In the genomic region with DNA sequence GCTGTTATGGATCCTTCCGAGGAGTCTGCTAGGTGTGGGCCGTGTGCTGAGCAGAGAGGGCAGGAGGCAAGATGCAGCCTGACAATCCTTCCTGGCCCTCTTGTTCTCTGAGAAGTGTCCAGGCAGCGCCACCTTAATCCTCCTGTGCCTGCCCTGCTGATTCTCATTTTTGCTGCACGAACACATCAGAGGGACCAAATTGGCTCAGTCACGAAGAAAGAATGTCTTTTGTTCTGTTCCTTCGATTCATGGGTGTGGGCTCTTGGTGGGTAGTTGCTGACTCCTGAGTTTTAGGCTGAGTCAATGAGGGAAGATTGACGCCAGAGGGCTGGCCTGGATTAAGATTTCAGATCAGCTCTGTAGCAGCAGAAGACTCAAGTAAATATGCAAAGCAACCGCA, we compare ENCODE assay signal across 8 mouse cellular contexts.
DNase-seq lines count a peak whose midpoint lies in the region; ATAC-seq lines count a peak whose summit lies in the region.

No protein-coding gene starts in this region.

- intact Hi-C loops in left cerebral cortex, postnatal 36 days (cut with DNase I) = loop anchor here (1.0 to 5.0 kb wide), 4 partner anchors 89 to 490 kb away; no protein-coding TSS in a partner anchor

- H3K4me2 ChIP-seq in heart, embryonic 12.5 days = no peak overlapping the region
- H3K4me2 ChIP-seq in embryonic facial prominence, embryonic 12.5 days (replicated peaks) = no peak overlapping the region
- H3K4me2 ChIP-seq in hindbrain, embryonic 16.5 days (ENCODE audit: low read length) = no peak overlapping the region
- no peak overlapping the region for H3K4me2 ChIP-seq in neural tube, embryonic 13.5 days

- H3K9ac ChIP-seq in heart, embryonic 12.5 days = no peak overlapping the region
- no peak overlapping the region for H3K9ac ChIP-seq in embryonic facial prominence, embryonic 12.5 days
- peak overlapping the region; percentile 49; the same call in 1 of the 2 replicates for H3K9ac ChIP-seq in hindbrain, embryonic 16.5 days (ENCODE audit: low read depth, low read length)
- H3K9ac ChIP-seq in neural tube, embryonic 13.5 days = peak overlapping the region; percentile 57

- no peak for DNase-seq in heart, adult 8-10 months (ENCODE audit: low spot score)
- no peak for DNase-seq in kidney, adult 11 months
- no peak for DNase-seq in left cerebral cortex, postnatal 36 days (ENCODE audit: low spot score in 2 of 2)
- DNase-seq in kidney, adult 9 months = no peak

- peaks cover 11% of the 10 kb centered on the region for H3K9me3 ChIP-seq in heart, embryonic 12.5 days (replicated peaks)
- 0 out of 2 replicates have a peak, but pooled peaks cover 7% of the 10 kb centered on the region for H3K9me3 ChIP-seq in embryonic facial prominence, embryonic 12.5 days
- peaks cover 4% of the 10 kb centered on the region for H3K9me3 ChIP-seq in hindbrain, embryonic 16.5 days (ENCODE audit: control insufficient read depth, low read length)
- H3K9me3 ChIP-seq in neural tube, embryonic 13.5 days = peaks cover 6% of the 10 kb centered on the region; the same call in 1 of the 2 replicates

- no peaks in the 10 kb centered on the region for H3K27me3 ChIP-seq in heart, embryonic 12.5 days (replicated peaks)
- H3K27me3 ChIP-seq in embryonic facial prominence, embryonic 12.5 days = no peaks in the 10 kb centered on the region
- H3K27me3 ChIP-seq in hindbrain, embryonic 16.5 days (replicated peaks; ENCODE audit: control insufficient read depth, insufficient read depth, low read length) = no peaks in the 10 kb centered on the region
- H3K27me3 ChIP-seq in neural tube, embryonic 13.5 days = no peaks in the 10 kb centered on the region

- ATAC-seq in heart, embryonic 12.5 days (ENCODE audit: insufficient number of reproducible peaks, low FRiP score) = no peak
- 0 out of 2 replicates have a peak, but pooled peaks have one; percentile 19 for ATAC-seq in embryonic facial prominence, embryonic 12.5 days (ENCODE audit: insufficient number of reproducible peaks, insufficient read depth, low FRiP score, low TSS enrichment)
- no peak for ATAC-seq in hindbrain, embryonic 16.5 days
- ATAC-seq in neural tube, embryonic 13.5 days (ENCODE audit: low read depth) = no peak

- no peaks in the 10 kb centered on the region for H3K4me1 ChIP-seq in heart, embryonic 12.5 days (replicated peaks)
- peaks cover 13% of the 10 kb centered on the region for H3K4me1 ChIP-seq in embryonic facial prominence, embryonic 12.5 days
- peaks cover 10% of the 10 kb centered on the region for H3K4me1 ChIP-seq in hindbrain, embryonic 16.5 days (ENCODE audit: control insufficient read depth, insufficient read depth, low read depth, low read length)
- H3K4me1 ChIP-seq in neural tube, embryonic 13.5 days (replicated peaks) = peaks cover 34% of the 10 kb centered on the region

- H3K27ac ChIP-seq in heart, embryonic 12.5 days (ENCODE audit: poor library complexity, severe bottlenecking) = 0 out of 2 replicates have a peak overlapping the region, but pooled peaks have one; percentile 17
- H3K27ac ChIP-seq in embryonic facial prominence, embryonic 12.5 days = peak overlapping the region; percentile 75
- peak overlapping the region; percentile 1 for H3K27ac ChIP-seq in hindbrain, embryonic 16.5 days (ENCODE audit: low read depth, low read length)
- peak overlapping the region; percentile 81 for H3K27ac ChIP-seq in neural tube, embryonic 13.5 days (replicated peaks)

- H3K4me3 ChIP-seq in heart, embryonic 12.5 days = no peak overlapping the region
- no peak overlapping the region for H3K4me3 ChIP-seq in embryonic facial prominence, embryonic 12.5 days
- H3K4me3 ChIP-seq in hindbrain, embryonic 16.5 days (ENCODE audit: low read length) = no peak overlapping the region
- H3K4me3 ChIP-seq in neural tube, embryonic 13.5 days = no peak overlapping the region

- H3K36me3 ChIP-seq in heart, embryonic 12.5 days = peaks cover 57% of the 10 kb centered on the region
- peaks cover 34% of the 10 kb centered on the region for H3K36me3 ChIP-seq in embryonic facial prominence, embryonic 12.5 days
- peaks cover 21% of the 10 kb centered on the region for H3K36me3 ChIP-seq in hindbrain, embryonic 16.5 days (ENCODE audit: control insufficient read depth, insufficient read depth, low read length)
- peaks cover 40% of the 10 kb centered on the region for H3K36me3 ChIP-seq in neural tube, embryonic 13.5 days

- whole genome bisulfite sequencing in heart, embryonic 12.5 days = 61% methylated on average over 8 of the region's 8 CpGs
- 19% methylated on average over 8 of the region's 8 CpGs for WGBS in embryonic facial prominence, embryonic 12.5 days
- 17% methylated on average over 8 of the region's 8 CpGs for WGBS in hindbrain, embryonic 16.5 days
- WGBS in neural tube, embryonic 13.5 days = 26% methylated on average over 8 of the region's 8 CpGs

Comparison
In these comparisons a context has a peak if more than half of its experiments do, and no peak if none do; other contexts are left out.
1. H3K27ac ChIP-seq: peak in every context shown above with its lines; median percentile 81 in neural tube, embryonic 13.5 days; 75 in embryonic facial prominence, embryonic 12.5 days; 17 in heart, embryonic 12.5 days; 1 in hindbrain, embryonic 16.5 days.
2. H3K9ac ChIP-seq: peak in hindbrain, embryonic 16.5 days (single experiment) and neural tube, embryonic 13.5 days (single experiment); none in heart, embryonic 12.5 days (single experiment) and embryonic facial prominence, embryonic 12.5 days (single experiment).